Mouse (Mus musculus) lung, adult 2 months (tissue): ENCODE results near the gene Lrriq4.

ENCODE experiments used
- CTCF ChIP-seq: fragments of 200-500 bp; IDR thresholded peaks from 2 replicates; pipeline ENCODE4 v1.5.1; 2011; ENCODE audit warnings: mild to moderate bottlenecking, low read length, control low read depth; ENCODE audit not compliant: insufficient read depth
- POLR2A ChIP-seq: fragments of 200-500 bp; IDR thresholded peaks from 2 replicates; pipeline ENCODE4 v1.6.1; 2011; ENCODE audit warnings: low read depth, mild to moderate bottlenecking, control low read depth, low read length, borderline replicate concordance; ENCODE audit errors: extremely low read depth

DNA sequence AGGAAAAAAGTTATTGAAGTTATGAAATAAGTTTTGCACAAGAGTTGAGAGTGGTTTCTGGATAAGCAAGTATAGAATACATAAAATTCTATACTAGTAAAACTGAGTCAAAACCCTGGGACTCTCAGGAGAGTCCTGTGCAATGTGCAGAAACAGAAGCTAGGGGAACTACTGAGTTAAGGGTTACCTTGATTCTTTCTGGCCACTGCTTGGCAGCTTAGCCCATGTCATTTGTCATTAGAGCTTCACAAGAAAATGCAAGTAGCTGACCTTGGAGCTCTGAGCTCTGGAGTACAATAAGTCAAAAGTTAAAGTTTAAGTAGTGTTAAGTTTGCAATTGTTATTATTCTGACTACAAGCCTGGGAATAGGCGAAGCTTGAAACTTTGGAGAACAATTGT lies 69.0 kb downstream of the Lrriq4 start:
- TF ChIP-seq POLR2A (no peak), CTCF (no peak)
